Mouse (Mus musculus) liver, adult 2 months (tissue): ENCODE measurements around the gene Chrne.

Source experiments
- CTCF ChIP-seq: fragments of 200-500 bp; IDR thresholded peaks from 2 replicates; pipeline ENCODE4 v1.5.1; 2011; ENCODE audit warnings: low read depth, low read length, control low read depth
- POLR2A ChIP-seq: fragments of 200-500 bp; IDR thresholded peaks from 2 replicates; pipeline ENCODE4 v1.6.1; 2011; ENCODE audit warnings: low read length, control low read depth; ENCODE audit not compliant: insufficient read depth; ENCODE audit errors: extremely low read depth

GRCm38 (mm10) chr11:70578962-70579361 is 40.1 kb downstream of the Chrne start:
- TF ChIP-seq POLR2A (no peak), CTCF (no peak)
